ENCODE assay signal across 8 mouse cellular contexts in the genomic region with DNA sequence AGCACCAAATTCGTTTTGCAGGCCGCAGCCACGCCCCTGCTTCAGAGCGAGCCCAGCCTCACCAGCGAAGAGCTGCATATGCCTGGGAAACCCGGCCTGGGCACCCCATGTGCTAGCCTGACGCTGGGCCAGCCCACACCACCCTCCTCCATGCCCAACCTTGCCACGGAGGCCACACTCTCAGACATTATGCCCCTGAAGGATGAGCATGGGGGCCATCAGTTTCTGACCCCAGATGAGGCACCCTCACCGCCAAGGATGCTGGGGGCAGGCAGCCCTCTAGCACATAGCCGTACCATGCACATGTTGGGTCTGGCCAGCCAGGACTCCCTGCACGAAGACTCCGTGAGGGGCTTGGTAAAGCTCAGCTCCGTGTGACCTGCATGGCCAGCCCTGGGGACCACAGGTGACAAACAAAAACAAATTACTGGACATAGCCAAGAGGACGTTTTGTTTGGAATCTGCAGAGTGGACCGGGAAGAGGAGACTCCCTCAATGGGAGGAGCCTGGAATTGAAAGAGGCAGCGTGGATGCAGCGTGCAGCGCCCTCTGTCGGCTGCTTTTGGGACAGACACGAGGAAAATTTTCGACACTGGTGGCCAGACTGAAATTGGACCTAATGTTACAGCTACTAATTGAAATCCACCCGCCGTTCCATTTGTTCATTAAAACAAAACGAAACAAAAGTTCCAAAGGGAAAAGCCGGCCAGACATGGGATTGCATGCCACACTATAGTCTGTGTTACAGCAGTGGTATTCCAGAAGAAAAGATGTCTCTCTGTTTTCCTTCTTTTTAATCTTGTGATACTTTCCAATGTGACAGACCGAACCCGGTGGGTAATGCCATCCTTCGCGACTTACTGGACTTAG.
DNase-seq lines count a peak whose midpoint lies in the region; ATAC-seq and TF ChIP-seq lines count a peak whose summit lies in the region.

No protein-coding gene starts in this region.

- H3K27me3 ChIP-seq in thymus, adult 2 months (ENCODE audit: control insufficient read depth, insufficient read depth, low read length): no peaks in the 10 kb centered on the region
- H3K27me3 ChIP-seq in intestine, postnatal 0 days (replicated peaks; ENCODE audit: control insufficient read depth, insufficient read depth, low read length): no peaks in the 10 kb centered on the region
- no peaks in the 10 kb centered on the region for H3K27me3 ChIP-seq in midbrain, embryonic 10.5 days (ENCODE audit: low read depth, poor library complexity, severe bottlenecking)

- peak; percentile 82 for ATAC-seq in granulocyte monocyte progenitor cell, adult 5-6 weeks (replicated peaks; ENCODE audit: poor library complexity, severe bottlenecking)
- peak; percentile 32; the same call in 1 of the 2 replicates for ATAC-seq in intestine, postnatal 0 days

- 52% methylated on average over 29 of the region's 29 CpGs for WGBS in thymus, adult 2 months
- WGBS in intestine, postnatal 0 days: 10% methylated on average over 29 of the region's 29 CpGs
- 12% methylated on average over 29 of the region's 29 CpGs for WGBS in midbrain, embryonic 10.5 days

- TF ChIP-seq CTCF in thymus, adult 2 months (IDR thresholded peaks at IDR 0.05; ENCODE audit: borderline replicate concordance, control insufficient read depth, extremely low read depth, insufficient read depth, low read length, poor library complexity): peak; percentile 80; the same call in 1 of the 2 replicates
- peak; percentile 97 for TF ChIP-seq CTCF in intestine, postnatal 0 days (IDR thresholded peaks at IDR 0.05; ENCODE audit: low read depth)

- H3K4me1 ChIP-seq in thymus, adult 2 months (replicated peaks; ENCODE audit: control insufficient read depth, insufficient read depth, low read length): peaks cover 8% of the 10 kb centered on the region
- no peaks in the 10 kb centered on the region; the same call in 1 of the 2 replicates for H3K4me1 ChIP-seq in intestine, postnatal 0 days (replicated peaks; ENCODE audit: control insufficient read depth, insufficient read depth, low read length)
- H3K4me1 ChIP-seq in midbrain, embryonic 10.5 days: peaks cover 8% of the 10 kb centered on the region

- H3K9me3 ChIP-seq in intestine, postnatal 0 days (ENCODE audit: control insufficient read depth): no peaks in the 10 kb centered on the region
- H3K9me3 ChIP-seq in midbrain, embryonic 10.5 days (replicated peaks): no peaks in the 10 kb centered on the region

- H3K27ac ChIP-seq in thymus, adult 2 months (ENCODE audit: control insufficient read depth, insufficient read depth, low read length): no peak overlapping the region
- no peak overlapping the region for H3K27ac ChIP-seq in intestine, postnatal 0 days (ENCODE audit: low read depth, low read length)
- peak overlapping the region; percentile 77 for H3K27ac ChIP-seq in midbrain, embryonic 10.5 days (replicated peaks)

- H3K36me3 ChIP-seq in thymus, adult 2 months (ENCODE audit: control insufficient read depth, insufficient read depth, low read length): no peaks in the 10 kb centered on the region
- H3K36me3 ChIP-seq in intestine, postnatal 0 days (ENCODE audit: control insufficient read depth, insufficient read depth): no peaks in the 10 kb centered on the region
- no peaks in the 10 kb centered on the region for H3K36me3 ChIP-seq in midbrain, embryonic 10.5 days

- peak; percentile 43 for DNase-seq in thymus, adult 2 months
- DNase-seq in thymus, postnatal 0 days (ENCODE audit: low spot score): no peak
- peak; percentile 85 for DNase-seq in embryo, embryonic 9.5 days (ENCODE audit: extremely low spot score)
- peak; percentile 81 for DNase-seq in left cerebral cortex, postnatal 4 days
- DNase-seq in midbrain, embryonic 10.5 days (ENCODE audit: low spot score): peak; percentile 82
- DNase-seq in skeletal muscle tissue, adult 2 months (ENCODE audit: low read depth, low spot score): peak; percentile 64

- H3K9ac ChIP-seq in intestine, postnatal 0 days (ENCODE audit: low read depth, low read length): no peak overlapping the region

- peak overlapping the region; percentile 75 for H3K4me2 ChIP-seq in intestine, postnatal 0 days (replicated peaks; ENCODE audit: low read depth)

- intact Hi-C loops in left cerebral cortex, postnatal 4 days (cut with DNase I): loop anchor here (2.0 kb wide), 1 partner anchor 312 kb away; the partner anchor contains the start of gene Tmem242

- H3K4me3 ChIP-seq in thymus, adult 2 months (ENCODE audit: control insufficient read depth, insufficient read depth, low read length): no peak overlapping the region
- peak overlapping the region; percentile 31 for H3K4me3 ChIP-seq in intestine, postnatal 0 days (ENCODE audit: low read depth, low read length)
- peak overlapping the region; percentile 61 for H3K4me3 ChIP-seq in midbrain, embryonic 10.5 days

- no peak for TF ChIP-seq POLR2A in thymus, adult 2 months (IDR thresholded peaks at IDR 0.05; ENCODE audit: control insufficient read depth, extremely low read depth, insufficient read depth, low read length, poor library complexity)
